Mouse (Mus musculus): Measurements from ENCODE around the gene Tle2. TPM values are rescaled to one million over a fixed set of nuclear protein-coding genes. Genes with fewer than 3 reads are reported as not detected.

The Tle2 gene
- polyA plus RNA-seq, 2 experiments: 38.1 to 250 TPM

DNA sequence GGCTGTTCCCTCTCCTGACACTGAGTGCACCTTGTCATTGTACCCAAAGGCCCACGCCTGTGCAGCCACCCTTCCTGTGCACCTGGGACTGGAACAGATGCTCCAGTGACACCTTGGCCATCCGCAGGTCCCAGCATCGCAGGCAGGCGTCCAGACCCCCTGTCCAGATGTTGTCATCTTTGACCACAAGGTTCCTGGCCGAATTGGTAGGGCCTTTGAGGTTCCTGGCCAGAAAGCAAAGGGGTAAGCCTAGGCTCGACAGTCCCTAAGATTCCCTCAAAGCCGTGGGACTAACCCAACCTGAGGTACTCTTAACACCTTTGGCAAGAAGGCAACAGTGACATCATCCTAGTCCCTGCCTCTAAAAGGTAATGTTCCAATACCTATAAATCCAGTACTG, 18.3 kb downstream of the Tle2 start:
- DNase-seq (ENCODE audit: low spot score) (no peak), ATAC-seq (ENCODE audit: low FRiP score, low read depth) (no peak)
- WGBS: 74% methylated on average over 7 of the region's 7 CpGs
- TF ChIP-seq POLR2A (IDR thresholded peaks at IDR 0.05; ENCODE audit: borderline replicate concordance, extremely low read depth, insufficient read depth, insufficient read length): no peak
- Histone ChIP-seq H3K4me1 (ENCODE audit: control insufficient read depth, insufficient read depth, low read length) (peaks cover 27% of the 10 kb centered on the region), H3K27ac (replicated peaks; ENCODE audit: low read depth, low read length) (no peak overlapping the region), H3K4me2 (replicated peaks; ENCODE audit: low read depth, low read length, severe bottlenecking) (no peak overlapping the region), H3K4me3 (replicated peaks; ENCODE audit: low read length) (no peak overlapping the region), H3K9me3 (ENCODE audit: control insufficient read depth, low read length) (no peaks in the 10 kb centered on the region), H3K9ac (ENCODE audit: low read depth, low read length, severe bottlenecking) (no peak overlapping the region), H3K36me3 (ENCODE audit: control insufficient read depth, insufficient read depth, low read length) (peaks cover 24% of the 10 kb centered on the region), H3K27me3 (ENCODE audit: control insufficient read depth, insufficient read depth, low read length) (no peaks in the 10 kb centered on the region)

DNA sequence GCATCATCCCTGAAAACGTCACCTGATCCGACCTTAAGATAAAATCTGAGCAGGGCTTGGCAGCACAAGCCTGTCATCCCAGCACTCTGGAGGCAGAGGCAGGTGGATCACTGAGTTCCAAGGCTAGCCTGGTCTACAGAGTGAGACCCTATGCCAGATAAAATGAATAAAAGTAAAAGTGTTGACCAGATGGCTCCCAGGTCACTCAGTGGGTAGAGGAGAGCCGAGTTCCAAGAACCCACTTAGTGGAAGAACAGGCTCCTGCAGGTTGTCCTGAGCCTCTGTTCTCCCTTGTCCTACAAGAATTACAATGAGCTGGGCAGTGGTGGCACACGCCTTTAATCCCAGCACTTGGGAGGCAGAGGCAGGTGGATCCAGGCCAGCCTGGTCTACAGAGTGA, 18.9 kb downstream of the Tle2 start:
- WGBS: 67% methylated on average over 4 of the region's 4 CpGs
- H3K27me3 ChIP-seq (ENCODE audit: control insufficient read depth, insufficient read depth, low read length): no peaks in the 10 kb centered on the region
- no peak for TF ChIP-seq POLR2A (IDR thresholded peaks at IDR 0.05; ENCODE audit: borderline replicate concordance, extremely low read depth, insufficient read depth, insufficient read length)
- H3K4me3 ChIP-seq (replicated peaks; ENCODE audit: low read length): no peak overlapping the region
- H3K9me3 ChIP-seq (ENCODE audit: control insufficient read depth, low read length): no peaks in the 10 kb centered on the region
- H3K36me3 ChIP-seq (ENCODE audit: control insufficient read depth, insufficient read depth, low read length): peaks cover 18% of the 10 kb centered on the region
- no peak overlapping the region for H3K4me2 ChIP-seq (replicated peaks; ENCODE audit: low read depth, low read length, severe bottlenecking)
- peaks cover 33% of the 10 kb centered on the region for H3K4me1 ChIP-seq (ENCODE audit: control insufficient read depth, insufficient read depth, low read length)
- no peak overlapping the region for H3K9ac ChIP-seq (ENCODE audit: low read depth, low read length, severe bottlenecking)
- no peak for ATAC-seq (ENCODE audit: low FRiP score, low read depth)
- H3K27ac ChIP-seq (replicated peaks; ENCODE audit: low read depth, low read length): no peak overlapping the region
- DNase-seq (ENCODE audit: low spot score): no peak

DNA sequence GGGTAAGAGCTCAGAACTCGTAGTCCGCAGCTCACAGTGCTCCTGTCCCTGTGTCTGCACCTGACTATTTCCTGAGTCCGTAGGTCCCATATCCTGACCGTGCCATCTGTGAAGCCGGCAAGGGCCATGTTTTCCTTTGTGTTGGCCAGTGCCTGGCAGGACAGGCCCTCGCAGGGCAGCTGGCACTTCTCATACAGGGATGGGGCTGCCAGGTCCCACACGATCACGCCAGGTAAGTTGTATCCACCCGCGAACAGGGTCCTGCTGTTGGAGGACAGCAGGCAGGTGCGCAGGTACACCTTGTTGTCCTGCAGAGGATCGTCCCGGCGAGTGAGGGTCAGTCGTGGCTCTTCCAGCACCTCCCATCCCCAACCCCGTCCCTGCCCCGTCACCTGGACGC, 19.6 kb downstream of the Tle2 start:
- Histone ChIP-seq H3K4me2 (replicated peaks; ENCODE audit: low read depth, low read length, severe bottlenecking) (no peak overlapping the region), H3K4me3 (replicated peaks; ENCODE audit: low read length) (no peak overlapping the region), H3K9me3 (ENCODE audit: control insufficient read depth, low read length) (no peaks in the 10 kb centered on the region), H3K4me1 (ENCODE audit: control insufficient read depth, insufficient read depth, low read length) (peaks cover 34% of the 10 kb centered on the region), H3K27me3 (ENCODE audit: control insufficient read depth, insufficient read depth, low read length) (no peaks in the 10 kb centered on the region), H3K36me3 (ENCODE audit: control insufficient read depth, insufficient read depth, low read length) (peaks cover 12% of the 10 kb centered on the region), H3K9ac (ENCODE audit: low read depth, low read length, severe bottlenecking) (no peak overlapping the region), H3K27ac (replicated peaks; ENCODE audit: low read depth, low read length) (no peak overlapping the region)
- WGBS: 65% methylated on average over 17 of the region's 18 CpGs
- DNase-seq (ENCODE audit: low spot score) (no peak), ATAC-seq (ENCODE audit: low FRiP score, low read depth) (no peak)
- no peak for TF ChIP-seq POLR2A (IDR thresholded peaks at IDR 0.05; ENCODE audit: borderline replicate concordance, extremely low read depth, insufficient read depth, insufficient read length)

DNA sequence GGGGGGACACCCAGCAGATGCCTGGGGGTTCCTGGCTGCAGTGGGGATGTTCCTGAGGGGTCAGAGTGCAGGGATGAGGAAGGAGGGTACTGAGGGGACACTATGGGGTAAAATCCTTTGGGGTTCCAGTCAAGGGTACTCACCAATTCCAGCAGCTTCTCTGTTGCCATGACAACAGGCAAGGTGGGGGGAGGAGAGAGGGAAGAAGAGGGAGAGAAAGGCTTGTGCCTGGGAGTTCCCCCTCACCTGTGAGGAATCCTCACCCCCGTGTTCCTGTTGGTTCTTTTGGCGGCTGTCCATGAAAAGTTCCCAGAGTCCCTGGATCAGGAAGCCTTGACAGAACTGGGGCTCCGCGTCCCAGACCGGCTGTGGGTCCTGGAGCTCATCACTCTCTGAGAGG, 21.2 kb downstream of the Tle2 start:
- H3K4me2 ChIP-seq (replicated peaks; ENCODE audit: low read depth, low read length, severe bottlenecking): peak overlapping the region; percentile 13; the same call in 1 of the 2 replicates
- ATAC-seq (ENCODE audit: low FRiP score, low read depth) (no peak), DNase-seq (ENCODE audit: low spot score) (no peak)
- WGBS: 24% methylated on average over 5 of the region's 5 CpGs
- no peaks in the 10 kb centered on the region for H3K27me3 ChIP-seq (ENCODE audit: control insufficient read depth, insufficient read depth, low read length)
- H3K36me3 ChIP-seq (ENCODE audit: control insufficient read depth, insufficient read depth, low read length): 0 out of 2 replicates have a peak, but pooled peaks cover 3% of the 10 kb centered on the region
- H3K9ac ChIP-seq (ENCODE audit: low read depth, low read length, severe bottlenecking): peak overlapping the region; percentile 0; the same call in 1 of the 2 replicates
- no peak overlapping the region for H3K4me3 ChIP-seq (replicated peaks; ENCODE audit: low read length)
- TF ChIP-seq POLR2A (IDR thresholded peaks at IDR 0.05; ENCODE audit: borderline replicate concordance, extremely low read depth, insufficient read depth, insufficient read length): no peak
- peaks cover 40% of the 10 kb centered on the region for H3K4me1 ChIP-seq (ENCODE audit: control insufficient read depth, insufficient read depth, low read length)
- 0 out of 2 replicates have a peak overlapping the region, but pooled peaks have one; percentile 75 for H3K27ac ChIP-seq (replicated peaks; ENCODE audit: low read depth, low read length)
- H3K9me3 ChIP-seq (ENCODE audit: control insufficient read depth, low read length): no peaks in the 10 kb centered on the region

DNA sequence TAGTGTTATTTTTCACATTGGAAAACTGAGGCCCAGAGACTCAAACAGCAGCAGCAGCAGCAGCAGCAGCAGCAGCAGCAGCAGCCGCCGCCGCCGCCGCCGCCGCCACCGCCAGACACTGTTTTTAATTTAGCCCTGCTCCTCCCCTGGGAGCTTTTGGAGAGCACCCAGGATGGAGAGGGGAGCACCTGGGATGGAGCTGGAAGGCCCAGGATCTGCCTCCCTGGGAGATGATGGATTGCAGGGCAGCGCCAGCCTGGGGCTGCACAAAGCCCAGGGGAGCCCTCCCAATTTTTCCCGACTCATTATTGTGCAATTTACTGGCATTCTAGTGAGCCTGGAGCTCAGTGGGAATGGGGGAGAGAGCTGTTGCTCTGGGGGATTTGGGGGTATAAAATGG, 22.2 kb downstream of the Tle2 start:
- ATAC-seq (ENCODE audit: low FRiP score, low read depth) (no peak), DNase-seq (ENCODE audit: low spot score) (peak; percentile 58)
- no peaks in the 10 kb centered on the region for H3K27me3 ChIP-seq (ENCODE audit: control insufficient read depth, insufficient read depth, low read length)
- peak overlapping the region; percentile 29 for H3K9ac ChIP-seq (ENCODE audit: low read depth, low read length, severe bottlenecking)
- TF ChIP-seq POLR2A (IDR thresholded peaks at IDR 0.05; ENCODE audit: borderline replicate concordance, extremely low read depth, insufficient read depth, insufficient read length): no peak
- no peaks in the 10 kb centered on the region for H3K36me3 ChIP-seq (ENCODE audit: control insufficient read depth, insufficient read depth, low read length)
- peak overlapping the region; percentile 75 for H3K27ac ChIP-seq (replicated peaks; ENCODE audit: low read depth, low read length)
- peak overlapping the region; percentile 40 for H3K4me2 ChIP-seq (replicated peaks; ENCODE audit: low read depth, low read length, severe bottlenecking)
- H3K4me3 ChIP-seq (replicated peaks; ENCODE audit: low read length): peak overlapping the region; percentile 10
- no peaks in the 10 kb centered on the region for H3K9me3 ChIP-seq (ENCODE audit: control insufficient read depth, low read length)
- 0% methylated on average over 10 of the region's 10 CpGs for WGBS
- peaks cover 49% of the 10 kb centered on the region for H3K4me1 ChIP-seq (ENCODE audit: control insufficient read depth, insufficient read depth, low read length)
